Mouse (Mus musculus): ENCODE measurements around the gene Scn2a. TPM values are rescaled to one million over a fixed set of nuclear protein-coding genes. Genes with fewer than 3 reads are reported as not detected.

The Scn2a gene
- 2.3 and 3.0 TPM in 2 replicates for polyA plus RNA-seq (2015; fragmentation: Nextera tagmentation; extraction: Ambion mirVana)

GRCm38 (mm10) chr2:65620556-65621166 is at the start of gene Scn2a:
Gene Scn2a, plus strand, starts transcription at chr2:65620771.
- Histone ChIP-seq H3K9ac (no peak within 1 kb of the TSS), H3K27ac (no peak within 1 kb of the TSS), H3K4me1 (replicated peaks) (no peaks in the 10 kb centered on the region), H3K27me3 (replicated peaks) (no peaks in the 10 kb centered on the region), H3K36me3 (no peaks in the 10 kb centered on the region), H3K9me3 (no peaks in the 10 kb centered on the region), H3K4me3 (replicated peaks) (no peak within 1 kb of the TSS), H3K4me2 (replicated peaks) (no peak within 1 kb of the TSS)
- no peak for ATAC-seq
- WGBS = 53% methylated on average over 9 of the region's 9 CpGs

GRCm38 (mm10) chr2:65587679-65588078 is 32.9 kb upstream of the Scn2a start:
- Histone ChIP-seq H3K36me3 (no peaks in the 10 kb centered on the region), H3K27me3 (replicated peaks) (no peaks in the 10 kb centered on the region), H3K4me1 (replicated peaks) (no peaks in the 10 kb centered on the region), H3K9me3 (no peaks in the 10 kb centered on the region), H3K4me2 (replicated peaks) (no peak overlapping the region), H3K27ac (no peak overlapping the region), H3K9ac (no peak overlapping the region), H3K4me3 (replicated peaks) (no peak overlapping the region)
- 78% methylated on average over 5 of the region's 5 CpGs for WGBS
- no peak for ATAC-seq

- Histone ChIP-seq H3K4me3 (replicated peaks) (no peak overlapping the region), H3K36me3 (no peaks in the 10 kb centered on the region), H3K9ac (no peak overlapping the region), H3K4me2 (replicated peaks) (no peak overlapping the region), H3K9me3 (no peaks in the 10 kb centered on the region), H3K4me1 (replicated peaks) (no peaks in the 10 kb centered on the region), H3K27me3 (replicated peaks) (no peaks in the 10 kb centered on the region), H3K27ac (no peak overlapping the region)
- ATAC-seq = no peak
Observed at GRCm38 (mm10) chr2:65607813-65608212, 12.8 kb upstream of the Scn2a start.

- H3K4me2 ChIP-seq (replicated peaks) = no peak overlapping the region
- H3K27ac ChIP-seq = no peak overlapping the region
- no peak overlapping the region for H3K9ac ChIP-seq
- no peaks in the 10 kb centered on the region for H3K9me3 ChIP-seq
- no peak for ATAC-seq
- H3K27me3 ChIP-seq (replicated peaks) = no peaks in the 10 kb centered on the region
- H3K4me3 ChIP-seq (replicated peaks) = no peak overlapping the region
- 75% methylated on average over 4 of the region's 4 CpGs for WGBS
- H3K36me3 ChIP-seq = no peaks in the 10 kb centered on the region
- H3K4me1 ChIP-seq (replicated peaks) = no peaks in the 10 kb centered on the region
Observed at GRCm38 (mm10) chr2:65611887-65612286, 8.7 kb upstream of the Scn2a start.

- Histone ChIP-seq H3K9ac (no peak overlapping the region), H3K4me1 (replicated peaks) (no peaks in the 10 kb centered on the region), H3K27me3 (replicated peaks) (no peaks in the 10 kb centered on the region), H3K9me3 (no peaks in the 10 kb centered on the region), H3K4me3 (replicated peaks) (no peak overlapping the region), H3K27ac (no peak overlapping the region), H3K36me3 (no peaks in the 10 kb centered on the region), H3K4me2 (replicated peaks) (no peak overlapping the region)
- 18% methylated on average over 5 of the region's 5 CpGs for WGBS
- no peak for ATAC-seq
Observed at GRCm38 (mm10) chr2:65619781-65620180, 790 bp upstream of the Scn2a start.

- 55% methylated on average over 5 of the region's 5 CpGs for WGBS
- ATAC-seq = no peak
- H3K36me3 ChIP-seq = no peaks in the 10 kb centered on the region
- H3K27me3 ChIP-seq (replicated peaks) = no peaks in the 10 kb centered on the region
- H3K9ac ChIP-seq = no peak overlapping the region
- no peaks in the 10 kb centered on the region for H3K9me3 ChIP-seq
- no peaks in the 10 kb centered on the region for H3K4me1 ChIP-seq (replicated peaks)
- H3K27ac ChIP-seq = no peak overlapping the region
- H3K4me3 ChIP-seq (replicated peaks) = no peak overlapping the region
- H3K4me2 ChIP-seq (replicated peaks) = no peak overlapping the region
Observed at GRCm38 (mm10) chr2:65621254-65621653, 683 bp downstream of the Scn2a start.

- no peak overlapping the region for H3K27ac ChIP-seq
- H3K4me2 ChIP-seq (replicated peaks) = no peak overlapping the region
- H3K9me3 ChIP-seq = no peaks in the 10 kb centered on the region
- 79% methylated on average over 5 of the region's 5 CpGs for WGBS
- H3K9ac ChIP-seq = no peak overlapping the region
- no peaks in the 10 kb centered on the region for H3K36me3 ChIP-seq
- H3K27me3 ChIP-seq (replicated peaks) = no peaks in the 10 kb centered on the region
- no peak for ATAC-seq
- H3K4me1 ChIP-seq (replicated peaks) = no peaks in the 10 kb centered on the region
- no peak overlapping the region for H3K4me3 ChIP-seq (replicated peaks)
Observed at GRCm38 (mm10) chr2:65621838-65622237, 1.3 kb downstream of the Scn2a start.

- no peak overlapping the region for H3K9ac ChIP-seq
- no peaks in the 10 kb centered on the region for H3K36me3 ChIP-seq
- ATAC-seq = no peak
- no peak overlapping the region for H3K27ac ChIP-seq
- no peaks in the 10 kb centered on the region for H3K9me3 ChIP-seq
- no peaks in the 10 kb centered on the region for H3K27me3 ChIP-seq (replicated peaks)
- H3K4me1 ChIP-seq (replicated peaks) = no peaks in the 10 kb centered on the region
- no peak overlapping the region for H3K4me2 ChIP-seq (replicated peaks)
- H3K4me3 ChIP-seq (replicated peaks) = no peak overlapping the region
- 81% methylated on average over 7 of the region's 7 CpGs for WGBS
Observed at GRCm38 (mm10) chr2:65652636-65653035, 32.1 kb downstream of the Scn2a start.

GRCm38 (mm10) chr2:65657031-65657430 is 36.5 kb downstream of the Scn2a start:
- Histone ChIP-seq H3K4me1 (replicated peaks) (no peaks in the 10 kb centered on the region), H3K27ac (no peak overlapping the region), H3K36me3 (no peaks in the 10 kb centered on the region), H3K4me3 (replicated peaks) (no peak overlapping the region), H3K9ac (no peak overlapping the region), H3K9me3 (no peaks in the 10 kb centered on the region), H3K27me3 (replicated peaks) (no peaks in the 10 kb centered on the region), H3K4me2 (replicated peaks) (no peak overlapping the region)
- no peak for ATAC-seq
- WGBS = 61% methylated on average over 4 of the region's 4 CpGs

GRCm38 (mm10) chr2:65658430-65658829 is 37.9 kb downstream of the Scn2a start:
- H3K27me3 ChIP-seq (replicated peaks) = no peaks in the 10 kb centered on the region
- WGBS = 80% methylated on average over 8 of the region's 8 CpGs
- H3K4me1 ChIP-seq (replicated peaks) = no peaks in the 10 kb centered on the region
- H3K9me3 ChIP-seq = no peaks in the 10 kb centered on the region
- no peaks in the 10 kb centered on the region for H3K36me3 ChIP-seq
- H3K9ac ChIP-seq = no peak overlapping the region
- no peak overlapping the region for H3K4me2 ChIP-seq (replicated peaks)
- no peak overlapping the region for H3K27ac ChIP-seq
- no peak overlapping the region for H3K4me3 ChIP-seq (replicated peaks)
- ATAC-seq = no peak

- no peak overlapping the region for H3K4me3 ChIP-seq (replicated peaks)
- no peak overlapping the region for H3K9ac ChIP-seq
- peak; percentile 52; the same call in 1 of the 2 replicates for ATAC-seq
Observed at GRCm38 (mm10) chr2:65663892-65664291, 43.3 kb downstream of the Scn2a start.

GRCm38 (mm10) chr2:65664481-65664880 is 43.9 kb downstream of the Scn2a start:
- Histone ChIP-seq H3K9me3 (no peaks in the 10 kb centered on the region), H3K4me3 (replicated peaks) (no peak overlapping the region), H3K4me1 (replicated peaks) (no peaks in the 10 kb centered on the region; the same call in 1 of the 2 replicates), H3K4me2 (replicated peaks) (no peak overlapping the region), H3K9ac (no peak overlapping the region), H3K27ac (no peak overlapping the region), H3K27me3 (replicated peaks) (no peaks in the 10 kb centered on the region), H3K36me3 (no peaks in the 10 kb centered on the region)
- 84% methylated on average over 1 of the region's 1 CpGs for WGBS
- ATAC-seq = no peak

More at GRCm38 (mm10) chr2:65663892-65664291, 43.3 kb downstream of the Scn2a start:
- Histone ChIP-seq H3K27ac (no peak overlapping the region), H3K9me3 (no peaks in the 10 kb centered on the region), H3K36me3 (no peaks in the 10 kb centered on the region), H3K27me3 (replicated peaks) (no peaks in the 10 kb centered on the region), H3K4me1 (replicated peaks) (no peaks in the 10 kb centered on the region), H3K4me2 (replicated peaks) (no peak overlapping the region)

- Histone ChIP-seq H3K36me3 (no peaks in the 10 kb centered on the region), H3K4me2 (replicated peaks) (no peak overlapping the region), H3K4me1 (replicated peaks) (no peaks in the 10 kb centered on the region; the same call in 1 of the 2 replicates), H3K9me3 (no peaks in the 10 kb centered on the region), H3K27ac (no peak overlapping the region), H3K9ac (no peak overlapping the region), H3K4me3 (replicated peaks) (no peak overlapping the region), H3K27me3 (replicated peaks) (no peaks in the 10 kb centered on the region)
- no peak for ATAC-seq
- WGBS = 59% methylated on average over 4 of the region's 4 CpGs
Observed at GRCm38 (mm10) chr2:65665180-65665579, 44.6 kb downstream of the Scn2a start.

All from intestine, embryonic 15.5 days (tissue).